Mouse (Mus musculus) neural tube, embryonic 12.5 days (tissue): Measurements from ENCODE around the gene Apoe. TPM values are rescaled to one million over a fixed set of nuclear protein-coding genes. Genes with fewer than 3 reads are reported as not detected.

ENCODE experiments used
- ATAC-seq: fragments of 200-750 bp; cut with Nextera tagmentation; 2 replicates; pipeline ENCODE4 v1.8.0; 2017; ENCODE audit warnings: low read depth, mild to moderate bottlenecking, moderate TSS enrichment, moderate library complexity; ENCODE audit not compliant: low FRiP score
- H3K27ac ChIP-seq: fragments of 300-500 bp; sonication (generic); 2 replicates; pipeline ENCODE4 v1.5.1; 2016
- H3K27me3 ChIP-seq: fragments of 300-500 bp; sonication (generic); replicated peaks from 2 replicates; pipeline ENCODE4 v1.6.1; 2016; ENCODE audit warnings: mild to moderate bottlenecking
- H3K36me3 ChIP-seq: fragments of 300-500 bp; sonication (generic); 2 replicates; pipeline ENCODE4 v1.6.1; 2016; ENCODE audit warnings: mild to moderate bottlenecking
- H3K4me1 ChIP-seq: fragments of 300-500 bp; sonication (generic); 2 replicates; pipeline ENCODE4 v1.6.1; 2016
- H3K4me2 ChIP-seq: fragments of 300-500 bp; sonication (generic); replicated peaks from 2 replicates; pipeline ENCODE4 v1.6.1; 2016; ENCODE audit warnings: mild to moderate bottlenecking
- H3K4me3 ChIP-seq: fragments of 300-500 bp; sonication (generic); 2 replicates; pipeline ENCODE4 v1.5.1; 2016
- H3K9ac ChIP-seq: fragments of 300-500 bp; sonication (generic); 2 replicates; pipeline ENCODE4 v1.6.1; 2016; ENCODE audit warnings: mild to moderate bottlenecking
- H3K9me3 ChIP-seq: fragments of 300-500 bp; sonication (generic); 2 replicates; pipeline ENCODE4 v1.6.1; 2016; ENCODE audit warnings: mild to moderate bottlenecking
- WGBS: fragments of 180-500 bp; shearing (Covaris S2); methylation state at CpG from one replicate; pipeline ENCODE4 v1.1.7; 2016; 5-methylcytosine and 5-hydroxymethylcytosine counted together
- polyA plus RNA-seq: library from polyadenylated mRNA; unstranded; fragments of >200 nt; fragmentation: Nextera tagmentation; extraction: Ambion mirVana; gene quantifications from 2 replicates; pipeline ENCODE4 v1.2.1, GENCODE M21; 2016

Apoe gene
- polyA plus RNA-seq, 1 experiment from 2014 or later: 207 TPM

- Histone ChIP-seq H3K9ac (peak overlapping the region; percentile 93), H3K4me2 (peak overlapping the region; percentile 94), H3K9me3 (no peaks in the 10 kb centered on the region), H3K36me3 (peaks cover 34% of the 10 kb centered on the region), H3K4me1 (peaks cover 17% of the 10 kb centered on the region), H3K27me3 (no peaks in the 10 kb centered on the region), H3K4me3 (peak overlapping the region; percentile 96), H3K27ac (peak overlapping the region; percentile 27; the same call in 1 of the 2 replicates)
- ATAC-seq: no peak
- WGBS: under 1% methylated on average over 37 of the region's 39 CpGs
Measured at GRCm38 (mm10) chr7:19714836-19715235, 15.8 kb upstream of the Apoe start.

DNA sequence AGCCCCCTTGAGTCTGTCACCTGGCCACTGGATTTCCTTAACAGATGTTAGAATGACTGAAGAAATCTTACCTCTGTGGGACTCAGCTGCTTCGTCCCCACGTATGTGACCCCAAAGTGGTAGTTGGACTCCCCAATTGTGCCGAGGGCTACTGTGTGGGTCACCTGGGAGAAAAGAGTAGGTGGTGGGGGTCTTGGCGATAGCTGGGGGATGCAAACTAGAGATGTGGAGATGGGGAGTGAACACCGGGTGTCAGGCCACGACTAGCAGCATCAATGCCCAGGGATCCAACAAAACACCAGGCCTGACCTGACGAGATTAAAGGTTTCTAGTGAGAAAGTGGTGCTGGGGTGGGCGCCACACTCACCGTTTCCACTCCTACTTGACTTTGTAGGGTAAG, 14.6 kb upstream of the Apoe start:
- Histone ChIP-seq H3K27ac (no peak overlapping the region), H3K36me3 (peaks cover 40% of the 10 kb centered on the region), H3K9ac (no peak overlapping the region), H3K4me3 (no peak overlapping the region), H3K4me2 (no peak overlapping the region), H3K4me1 (peaks cover 17% of the 10 kb centered on the region), H3K27me3 (no peaks in the 10 kb centered on the region), H3K9me3 (no peaks in the 10 kb centered on the region)
- whole genome bisulfite sequencing: 90% methylated on average over 9 of the region's 9 CpGs
- no peak for ATAC-seq

DNA sequence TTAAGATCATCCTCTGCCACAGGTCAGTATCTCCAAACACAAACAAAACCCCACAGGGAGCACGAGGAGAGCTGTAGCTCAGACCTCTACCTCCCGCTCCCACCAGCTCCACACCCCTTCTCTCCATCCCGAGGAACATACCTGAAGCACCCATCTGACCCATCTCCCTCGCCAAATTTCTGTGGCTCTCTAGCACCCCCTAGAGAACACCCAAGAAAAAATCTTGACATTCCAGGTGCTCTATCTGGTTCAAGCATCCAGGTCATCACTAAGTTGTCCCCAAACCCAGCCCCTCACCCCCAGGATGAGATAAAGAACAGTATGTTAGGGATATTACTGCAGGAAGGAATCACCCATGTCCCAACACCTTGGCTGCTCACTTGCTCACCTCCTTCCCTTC, 14.2 kb upstream of the Apoe start:
- H3K9me3 ChIP-seq: no peaks in the 10 kb centered on the region
- H3K4me3 ChIP-seq: no peak overlapping the region
- H3K9ac ChIP-seq: no peak overlapping the region
- 55% methylated on average over 4 of the region's 4 CpGs for WGBS
- H3K27ac ChIP-seq: no peak overlapping the region
- peaks cover 17% of the 10 kb centered on the region for H3K4me1 ChIP-seq
- no peak for ATAC-seq
- peaks cover 43% of the 10 kb centered on the region for H3K36me3 ChIP-seq
- no peak overlapping the region for H3K4me2 ChIP-seq
- H3K27me3 ChIP-seq: no peaks in the 10 kb centered on the region

DNA sequence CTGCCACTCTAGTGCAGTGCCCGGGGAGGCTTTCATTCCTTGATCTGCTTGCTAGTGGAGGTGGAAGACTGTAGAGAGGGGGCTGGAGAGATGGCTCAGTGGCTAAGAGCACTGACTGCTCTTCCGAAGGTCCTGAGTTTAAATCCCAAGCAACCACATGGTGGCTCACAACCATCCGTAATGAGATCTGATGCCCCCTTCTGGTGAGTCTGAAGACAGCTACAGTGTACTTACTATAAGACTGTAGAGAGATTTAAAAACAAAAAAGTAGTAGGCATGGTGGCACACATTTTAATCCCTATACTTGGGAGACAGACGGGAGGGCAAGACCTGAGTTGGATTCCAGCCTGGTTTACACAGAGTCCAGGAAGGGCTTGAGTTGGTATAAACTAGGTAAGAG, 13.4 kb upstream of the Apoe start:
- 81% methylated on average over 4 of the region's 4 CpGs for WGBS
- H3K4me1 ChIP-seq: peaks cover 17% of the 10 kb centered on the region
- no peaks in the 10 kb centered on the region for H3K27me3 ChIP-seq
- ATAC-seq: no peak
- no peak overlapping the region for H3K9ac ChIP-seq
- no peak overlapping the region for H3K27ac ChIP-seq
- no peak overlapping the region for H3K4me3 ChIP-seq
- no peaks in the 10 kb centered on the region for H3K9me3 ChIP-seq
- peaks cover 50% of the 10 kb centered on the region for H3K36me3 ChIP-seq
- no peak overlapping the region for H3K4me2 ChIP-seq

DNA sequence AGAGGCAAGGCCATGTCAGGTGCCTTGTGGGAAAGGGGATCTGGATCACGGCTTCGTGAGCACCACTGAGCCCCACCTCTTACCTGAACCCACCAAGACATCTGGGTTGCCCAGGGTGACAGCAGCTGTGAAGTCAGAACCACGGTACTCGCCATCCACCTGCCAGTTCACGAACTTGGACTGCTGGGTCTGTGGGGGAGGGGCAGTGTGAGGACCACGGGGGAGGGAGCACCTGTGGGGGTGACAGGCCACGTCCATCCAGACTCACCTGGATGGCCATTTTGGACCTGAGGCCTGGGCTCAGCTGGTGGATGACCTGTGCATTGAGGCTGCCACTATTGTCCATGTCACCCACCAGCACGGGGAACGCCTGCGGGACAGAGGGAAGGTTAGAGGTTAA, 11.7 kb upstream of the Apoe start:
- H3K9ac ChIP-seq: no peak overlapping the region
- ATAC-seq: no peak
- no peaks in the 10 kb centered on the region for H3K9me3 ChIP-seq
- H3K36me3 ChIP-seq: peaks cover 59% of the 10 kb centered on the region
- H3K27me3 ChIP-seq: no peaks in the 10 kb centered on the region
- H3K27ac ChIP-seq: no peak overlapping the region
- WGBS: 95% methylated on average over 10 of the region's 10 CpGs
- peaks cover 11% of the 10 kb centered on the region for H3K4me1 ChIP-seq
- no peak overlapping the region for H3K4me2 ChIP-seq
- no peak overlapping the region for H3K4me3 ChIP-seq

DNA sequence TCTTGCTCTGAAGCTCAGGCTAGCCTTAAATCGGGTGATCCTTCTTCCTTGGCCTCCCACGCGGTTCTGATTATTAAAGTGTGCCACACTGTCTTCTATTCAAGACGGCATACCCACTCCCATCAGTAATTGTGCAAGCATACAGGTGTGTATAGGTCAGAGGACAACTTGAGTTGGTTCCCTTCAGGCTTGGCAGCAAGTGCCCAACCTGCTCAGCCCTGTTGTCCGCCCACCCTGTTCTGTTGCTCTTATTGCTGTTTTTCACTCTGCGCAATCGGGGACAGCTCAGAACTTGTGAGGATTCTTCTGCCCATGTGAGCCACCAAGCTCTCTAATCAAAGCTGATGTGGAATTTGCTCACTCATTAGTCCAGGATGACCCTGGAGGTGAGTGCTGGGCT, 6.3 kb upstream of the Apoe start:
- Histone ChIP-seq H3K36me3 (peaks cover 59% of the 10 kb centered on the region), H3K27me3 (no peaks in the 10 kb centered on the region), H3K4me2 (no peak overlapping the region), H3K27ac (no peak overlapping the region), H3K4me3 (no peak overlapping the region), H3K4me1 (no peaks in the 10 kb centered on the region), H3K9me3 (no peaks in the 10 kb centered on the region), H3K9ac (no peak overlapping the region)
- 94% methylated on average over 7 of the region's 7 CpGs for WGBS
- ATAC-seq: no peak

GRCm38 (mm10) chr7:19704475-19704874, 5.5 kb upstream of the Apoe start:
- Histone ChIP-seq H3K4me2 (no peak overlapping the region), H3K27ac (no peak overlapping the region), H3K9ac (no peak overlapping the region), H3K9me3 (no peaks in the 10 kb centered on the region), H3K4me1 (peaks cover 1% of the 10 kb centered on the region), H3K4me3 (no peak overlapping the region), H3K36me3 (peaks cover 53% of the 10 kb centered on the region), H3K27me3 (no peaks in the 10 kb centered on the region)
- ATAC-seq: no peak
- WGBS: 91% methylated on average over 4 of the region's 4 CpGs

- no peak overlapping the region for H3K4me2 ChIP-seq
- no peaks in the 10 kb centered on the region for H3K9me3 ChIP-seq
- no peak for ATAC-seq
- H3K27ac ChIP-seq: no peak overlapping the region
- WGBS: 94% methylated on average over 16 of the region's 16 CpGs
- H3K36me3 ChIP-seq: peaks cover 40% of the 10 kb centered on the region
- H3K4me1 ChIP-seq: peaks cover 13% of the 10 kb centered on the region
- no peak overlapping the region for H3K9ac ChIP-seq
- no peak overlapping the region for H3K4me3 ChIP-seq
- no peaks in the 10 kb centered on the region for H3K27me3 ChIP-seq
Measured at GRCm38 (mm10) chr7:19702859-19703555, 4.0 kb upstream of the Apoe start.

GRCm38 (mm10) chr7:19701069-19701761, 2.2 kb upstream of the Apoe start:
- Histone ChIP-seq H3K4me1 (peaks cover 13% of the 10 kb centered on the region), H3K36me3 (peaks cover 33% of the 10 kb centered on the region), H3K27ac (no peak overlapping the region), H3K9me3 (peaks cover 6% of the 10 kb centered on the region; the same call in 1 of the 2 replicates), H3K4me2 (no peak overlapping the region), H3K27me3 (no peaks in the 10 kb centered on the region), H3K9ac (no peak overlapping the region), H3K4me3 (no peak overlapping the region)
- ATAC-seq: peak; percentile 49; the same call in 1 of the 2 replicates
- 33% methylated on average over 22 of the region's 22 CpGs for WGBS

- 69% methylated on average over 12 of the region's 12 CpGs for WGBS
Measured at GRCm38 (mm10) chr7:19700299-19701068, 1.5 kb upstream of the Apoe start.

DNA sequence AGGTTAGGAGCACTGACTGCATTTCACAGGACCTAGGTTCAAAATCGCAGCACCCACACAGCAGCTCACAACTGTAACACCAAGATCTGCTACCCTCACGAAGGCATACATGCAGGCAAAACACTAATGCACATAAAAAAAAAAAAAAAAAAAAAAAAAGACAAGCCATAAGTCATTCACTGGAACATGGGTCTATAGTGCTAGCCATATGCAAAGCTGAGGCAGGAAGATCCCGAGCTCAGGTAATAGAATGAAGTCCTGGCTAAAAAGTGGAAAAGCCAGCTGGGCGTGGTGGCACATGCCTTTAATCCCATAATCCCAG, 800 bp upstream of the Apoe start:
- no peak for ATAC-seq
- H3K4me2 ChIP-seq: 0 out of 2 replicates have a peak overlapping the region, but pooled peaks have one; percentile 63
- H3K9me3 ChIP-seq: peaks cover 9% of the 10 kb centered on the region; the same call in 1 of the 2 replicates
- no peak overlapping the region for H3K9ac ChIP-seq
- WGBS: 87% methylated on average over 4 of the region's 4 CpGs
- H3K4me3 ChIP-seq: no peak overlapping the region
- no peak overlapping the region for H3K27ac ChIP-seq
- peaks cover 32% of the 10 kb centered on the region for H3K36me3 ChIP-seq
- H3K4me1 ChIP-seq: peaks cover 13% of the 10 kb centered on the region
- H3K27me3 ChIP-seq: no peaks in the 10 kb centered on the region

More at GRCm38 (mm10) chr7:19700299-19701068, 1.5 kb upstream of the Apoe start:
- no peaks in the 10 kb centered on the region for H3K27me3 ChIP-seq
- no peak overlapping the region for H3K9ac ChIP-seq
- H3K9me3 ChIP-seq: peaks cover 9% of the 10 kb centered on the region; the same call in 1 of the 2 replicates
- H3K4me2 ChIP-seq: no peak overlapping the region
- no peak overlapping the region for H3K4me3 ChIP-seq
- peaks cover 13% of the 10 kb centered on the region for H3K4me1 ChIP-seq
- ATAC-seq: no peak
- H3K36me3 ChIP-seq: peaks cover 32% of the 10 kb centered on the region
- H3K27ac ChIP-seq: no peak overlapping the region
